Mouse (Mus musculus) 3T3-L1 (cell line): ENCODE results near the gene Spata13.

ENCODE experiments used
- DNase-seq: peaks from one replicate; pipeline ENCODE4 v3.0.0-alpha.2; 2015; ENCODE audit warnings: low read depth, low spot score

The Spata13 gene

GRCm38 (mm10) chr14:60633961-60634864 lies at the start of gene Spata13:
Gene Spata13 (plus strand): TSS chr14:60634001.
- DNase-seq: no peak

GRCm38 (mm10) chr14:60586687-60587453 lies 46.9 kb upstream of the Spata13 start:
- DNase-seq: no peak

GRCm38 (mm10) chr14:60589001-60589400 lies 44.8 kb upstream of the Spata13 start:
- DNase-seq: no peak

- no peak for DNase-seq
Observed at GRCm38 (mm10) chr14:60592339-60592738, 41.5 kb upstream of the Spata13 start.

- DNase-seq: peak; percentile 70
Observed at GRCm38 (mm10) chr14:60592822-60593221, 41.0 kb upstream of the Spata13 start.

GRCm38 (mm10) chr14:60597571-60597970 lies 36.2 kb upstream of the Spata13 start:
- no peak for DNase-seq

- no peak for DNase-seq
Observed at GRCm38 (mm10) chr14:60599044-60599443, 34.8 kb upstream of the Spata13 start.

GRCm38 (mm10) chr14:60605564-60605963 lies 28.2 kb upstream of the Spata13 start:
- no peak for DNase-seq

GRCm38 (mm10) chr14:60606194-60606593 lies 27.6 kb upstream of the Spata13 start:
- no peak for DNase-seq

GRCm38 (mm10) chr14:60607743-60608142 lies 26.1 kb upstream of the Spata13 start:
- no peak for DNase-seq

GRCm38 (mm10) chr14:60609160-60609559 lies 24.6 kb upstream of the Spata13 start:
- DNase-seq: no peak

- no peak for DNase-seq
Observed at GRCm38 (mm10) chr14:60612671-60613070, 21.1 kb upstream of the Spata13 start.

GRCm38 (mm10) chr14:60621076-60621475 lies 12.7 kb upstream of the Spata13 start:
- peak; percentile 63 for DNase-seq

GRCm38 (mm10) chr14:60625486-60625885 lies 8.3 kb upstream of the Spata13 start:
- no peak for DNase-seq

- DNase-seq: no peak
Observed at GRCm38 (mm10) chr14:60629887-60630460, 3.8 kb upstream of the Spata13 start.

- DNase-seq: no peak
Observed at GRCm38 (mm10) chr14:60630981-60631380, 2.8 kb upstream of the Spata13 start.

- no peak for DNase-seq
Observed at GRCm38 (mm10) chr14:60634877-60635771, 1.3 kb downstream of the Spata13 start.

- DNase-seq: no peak
Observed at GRCm38 (mm10) chr14:60635911-60636607, 2.3 kb downstream of the Spata13 start.

- DNase-seq: no peak
Observed at GRCm38 (mm10) chr14:60636608-60636980, 2.8 kb downstream of the Spata13 start.

GRCm38 (mm10) chr14:60636996-60637395 lies 3.2 kb downstream of the Spata13 start:
- DNase-seq: no peak

- no peak for DNase-seq
Observed at GRCm38 (mm10) chr14:60638159-60638558, 4.4 kb downstream of the Spata13 start.
